Mouse (Mus musculus): ENCODE data around the gene Nop53. TPM values are rescaled to one million over a fixed set of nuclear protein-coding genes. Genes with fewer than 3 reads are reported as not detected.

Gene Nop53
- polyA plus RNA-seq, 1 experiment = 270 TPM

- Histone ChIP-seq H3ac (ENCODE audit: control insufficient read depth, insufficient read length) (no peak overlapping the region), H3K27me3 (ENCODE audit: control insufficient read depth, insufficient read depth, insufficient read length) (peaks cover 31% of the 10 kb centered on the region), H3K4me2 (ENCODE audit: low read depth) (no peak overlapping the region), H3K36me3 (ENCODE audit: control insufficient read depth, insufficient read depth) (no peaks in the 10 kb centered on the region), H3K4me3 (no peak overlapping the region), H3K79me2 (ENCODE audit: control insufficient read depth, insufficient read depth) (no peaks in the 10 kb centered on the region)
- TF ChIP-seq SRF (IDR thresholded peaks at IDR 0.05; ENCODE audit: control insufficient read depth, insufficient read length, low read depth) = no peak
- TF ChIP-seq TCF12 (IDR thresholded peaks at IDR 0.05; ENCODE audit: insufficient read depth, poor library complexity, severe bottlenecking) = no peak
- no peak for TF ChIP-seq REST (IDR thresholded peaks at IDR 0.05; ENCODE audit: insufficient read depth, insufficient read length)
- no peak for TF ChIP-seq USF1 (IDR thresholded peaks at IDR 0.05; ENCODE audit: low read depth)
Observed at GRCm38 (mm10) chr7:15906602-15907001, 39.3 kb downstream of the Nop53 start.

- TF ChIP-seq E2F4 (IDR thresholded peaks at IDR 0.05; ENCODE audit: insufficient read depth) = no peak
- no peak for TF ChIP-seq MAX (IDR thresholded peaks at IDR 0.05; ENCODE audit: low read depth)
- TF ChIP-seq TCF3 (IDR thresholded peaks at IDR 0.05; ENCODE audit: insufficient read length, low read depth) = no peak
- TF ChIP-seq POLR2AphosphoS2 (IDR thresholded peaks at IDR 0.05; ENCODE audit: insufficient read length, low read depth) = no peak
- no peak for TF ChIP-seq REST (IDR thresholded peaks at IDR 0.05; ENCODE audit: insufficient read depth, insufficient read length)
- no peak for TF ChIP-seq MYOD1 (IDR thresholded peaks at IDR 0.05; ENCODE audit: control insufficient read depth in 1 of 3, insufficient read length in 2 of 3, low read depth in 2 of 3)
- TF ChIP-seq SRF (IDR thresholded peaks at IDR 0.05; ENCODE audit: control insufficient read depth, insufficient read length, low read depth) = no peak
- TF ChIP-seq MYOG (IDR thresholded peaks at IDR 0.05; ENCODE audit: control insufficient read depth in 1 of 3, insufficient read depth in 1 of 3, insufficient read length in 2 of 3, low read depth in 2 of 3) = no peak
- TF ChIP-seq POLR2A (IDR thresholded peaks at IDR 0.05; ENCODE audit: insufficient read length, low read depth) = no peak
- TF ChIP-seq TCF12 (IDR thresholded peaks at IDR 0.05; ENCODE audit: insufficient read depth, poor library complexity, severe bottlenecking) = no peak
- TF ChIP-seq CEBPB (IDR thresholded peaks at IDR 0.05; ENCODE audit: insufficient read depth, poor library complexity, severe bottlenecking) = no peak
- TF ChIP-seq USF1 (IDR thresholded peaks at IDR 0.05; ENCODE audit: low read depth) = no peak
- H3ac ChIP-seq (ENCODE audit: control insufficient read depth, insufficient read length) = no peak overlapping the region
Observed at GRCm38 (mm10) chr7:15905861-15906260, 40.0 kb downstream of the Nop53 start.

GRCm38 (mm10) chr7:15901366-15902048 is 44.4 kb downstream of the Nop53 start:
- H3K27me3 ChIP-seq (ENCODE audit: control insufficient read depth, insufficient read depth, insufficient read length) = peaks cover 13% of the 10 kb centered on the region
- no peak overlapping the region for H3K4me3 ChIP-seq
- H3ac ChIP-seq (ENCODE audit: control insufficient read depth, insufficient read length) = no peak overlapping the region
- H3K36me3 ChIP-seq (ENCODE audit: control insufficient read depth, insufficient read depth) = no peaks in the 10 kb centered on the region
- no peak overlapping the region for H3K4me2 ChIP-seq (ENCODE audit: low read depth)
- H3K79me2 ChIP-seq (ENCODE audit: control insufficient read depth, insufficient read depth) = no peaks in the 10 kb centered on the region
- TF ChIP-seq MAX (IDR thresholded peaks at IDR 0.05; ENCODE audit: low read depth) (no peak), E2F4 (IDR thresholded peaks at IDR 0.05; ENCODE audit: insufficient read depth) (no peak), SRF (IDR thresholded peaks at IDR 0.05; ENCODE audit: control insufficient read depth, insufficient read length, low read depth) (no peak), POLR2AphosphoS2 (IDR thresholded peaks at IDR 0.05; ENCODE audit: insufficient read length, low read depth) (no peak), CEBPB (IDR thresholded peaks at IDR 0.05; ENCODE audit: insufficient read depth, poor library complexity, severe bottlenecking) (no peak), TCF3 (IDR thresholded peaks at IDR 0.05; ENCODE audit: insufficient read length, low read depth) (no peak), POLR2A (IDR thresholded peaks at IDR 0.05; ENCODE audit: insufficient read length, low read depth) (no peak), MYOD1 (IDR thresholded peaks at IDR 0.05; ENCODE audit: control insufficient read depth in 1 of 3, insufficient read length in 2 of 3, low read depth in 2 of 3) (no peak), USF1 (IDR thresholded peaks at IDR 0.05; ENCODE audit: low read depth) (no peak), MYOG (IDR thresholded peaks at IDR 0.05; ENCODE audit: control insufficient read depth in 1 of 3, insufficient read depth in 1 of 3, insufficient read length in 2 of 3, low read depth in 2 of 3) (no peak), REST (IDR thresholded peaks at IDR 0.05; ENCODE audit: insufficient read depth, insufficient read length) (no peak), TCF12 (IDR thresholded peaks at IDR 0.05; ENCODE audit: insufficient read depth, poor library complexity, severe bottlenecking) (no peak)

More at GRCm38 (mm10) chr7:15905861-15906260, 40.0 kb downstream of the Nop53 start:
- H3K4me2 ChIP-seq (ENCODE audit: low read depth) = no peak overlapping the region
- peaks cover 31% of the 10 kb centered on the region for H3K27me3 ChIP-seq (ENCODE audit: control insufficient read depth, insufficient read depth, insufficient read length)
- no peaks in the 10 kb centered on the region for H3K36me3 ChIP-seq (ENCODE audit: control insufficient read depth, insufficient read depth)
- no peaks in the 10 kb centered on the region for H3K79me2 ChIP-seq (ENCODE audit: control insufficient read depth, insufficient read depth)
- H3K4me3 ChIP-seq = no peak overlapping the region

DNA sequence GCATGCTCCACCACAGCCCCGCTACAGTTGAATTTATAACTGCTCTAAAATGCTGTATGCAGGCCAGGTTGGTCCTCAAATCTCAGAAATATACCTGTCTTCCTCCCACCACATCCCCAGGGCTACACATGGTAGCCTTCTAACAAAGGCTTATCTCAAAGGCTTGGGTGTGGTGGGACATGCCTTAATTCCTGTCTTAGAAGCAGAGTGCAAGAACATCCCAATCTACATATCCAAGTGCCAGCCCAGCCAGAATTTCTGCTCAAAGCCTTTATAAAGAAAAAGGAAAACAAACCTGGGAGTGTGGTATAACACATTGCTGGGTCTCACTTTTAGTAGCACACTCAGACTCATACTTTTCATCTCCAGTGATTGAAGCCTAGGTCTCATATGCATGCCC is 51.6 kb downstream of the Nop53 start:
- TF ChIP-seq E2F4 (IDR thresholded peaks at IDR 0.05; ENCODE audit: insufficient read depth) = no peak
- no peak for TF ChIP-seq POLR2A (IDR thresholded peaks at IDR 0.05; ENCODE audit: insufficient read length, low read depth)
- TF ChIP-seq POLR2AphosphoS2 (IDR thresholded peaks at IDR 0.05; ENCODE audit: insufficient read length, low read depth) = no peak
- no peak for TF ChIP-seq MYOD1 (IDR thresholded peaks at IDR 0.05; ENCODE audit: control insufficient read depth in 1 of 3, insufficient read length in 2 of 3, low read depth in 2 of 3)
- no peak for TF ChIP-seq TCF12 (IDR thresholded peaks at IDR 0.05; ENCODE audit: insufficient read depth, poor library complexity, severe bottlenecking)
- TF ChIP-seq MYOG (IDR thresholded peaks at IDR 0.05; ENCODE audit: control insufficient read depth in 1 of 3, insufficient read depth in 1 of 3, insufficient read length in 2 of 3, low read depth in 2 of 3) = no peak
- TF ChIP-seq MAX (IDR thresholded peaks at IDR 0.05; ENCODE audit: low read depth) = no peak
- no peak for TF ChIP-seq SRF (IDR thresholded peaks at IDR 0.05; ENCODE audit: control insufficient read depth, insufficient read length, low read depth)
- no peak for TF ChIP-seq TCF3 (IDR thresholded peaks at IDR 0.05; ENCODE audit: insufficient read length, low read depth)
- TF ChIP-seq REST (IDR thresholded peaks at IDR 0.05; ENCODE audit: insufficient read depth, insufficient read length) = no peak
- no peak for TF ChIP-seq CEBPB (IDR thresholded peaks at IDR 0.05; ENCODE audit: insufficient read depth, poor library complexity, severe bottlenecking)
- no peak for TF ChIP-seq USF1 (IDR thresholded peaks at IDR 0.05; ENCODE audit: low read depth)
- no peaks in the 10 kb centered on the region for H3K79me2 ChIP-seq (ENCODE audit: control insufficient read depth, insufficient read depth)
- no peak overlapping the region for H3K4me2 ChIP-seq (ENCODE audit: low read depth)
- H3K36me3 ChIP-seq (ENCODE audit: control insufficient read depth, insufficient read depth) = no peaks in the 10 kb centered on the region
- no peak overlapping the region for H3ac ChIP-seq (ENCODE audit: control insufficient read depth, insufficient read length)
- no peak overlapping the region for H3K4me3 ChIP-seq
- H3K27me3 ChIP-seq (ENCODE audit: control insufficient read depth, insufficient read depth, insufficient read length) = no peaks in the 10 kb centered on the region

Other genes with a start within 250 kb of the Nop53 start
- not detected for gene Obox5, start 195.9 kb downstream of the Nop53 start, polyA plus RNA-seq (2012; fragmentation: generic; extraction: Trizol)
- gene Obox6, start 106.4 kb downstream of the Nop53 start, polyA plus RNA-seq (2012; fragmentation: generic; extraction: Trizol) = not detected
- gene Crx, start 66.1 kb downstream of the Nop53 start, polyA plus RNA-seq (2012; fragmentation: generic; extraction: Trizol) = not detected
- not detected for gene Crxos, start 63.5 kb downstream of the Nop53 start, polyA plus RNA-seq (2012; fragmentation: generic; extraction: Trizol)
- gene Selenow, start 23.7 kb downstream of the Nop53 start, polyA plus RNA-seq (2012; fragmentation: generic; extraction: Trizol) = 507 TPM
- gene Ehd2, start 21.5 kb upstream of the Nop53 start, polyA plus RNA-seq (2012; fragmentation: generic; extraction: Trizol) = 104 TPM
- 6.6 TPM for gene Bicra, start 101.8 kb upstream of the Nop53 start, polyA plus RNA-seq (2012; fragmentation: generic; extraction: Trizol)
- gene Zfp541, start 115.7 kb upstream of the Nop53 start, polyA plus RNA-seq (2012; fragmentation: generic; extraction: Trizol) = not detected
- gene Napa, start 152.4 kb upstream of the Nop53 start, polyA plus RNA-seq (2012; fragmentation: generic; extraction: Trizol) = 193 TPM
- gene Kptn, start 173.8 kb upstream of the Nop53 start, polyA plus RNA-seq (2012; fragmentation: generic; extraction: Trizol) = 16.4 TPM
- 0.02 TPM for gene Slc8a2, start 183.8 kb upstream of the Nop53 start, polyA plus RNA-seq (2012; fragmentation: generic; extraction: Trizol)
- gene Meis3, start 229.0 kb upstream of the Nop53 start, polyA plus RNA-seq (2012; fragmentation: generic; extraction: Trizol) = 2.2 TPM